Mouse (Mus musculus) thymus, adult 2 months (tissue): ENCODE results near the gene Dnaaf1.

Source experiments
- CTCF ChIP-seq: fragments of 200-500 bp; IDR thresholded peaks from 2 replicates; pipeline ENCODE4 v1.5.1; 2012; ENCODE audit warnings: mild to moderate bottlenecking, control low read depth, low read length, moderate library complexity, borderline replicate concordance; ENCODE audit not compliant: control insufficient read depth, poor library complexity, insufficient read depth; ENCODE audit errors: extremely low read depth
- POLR2A ChIP-seq: fragments of 200-500 bp; IDR thresholded peaks from 2 replicates; pipeline ENCODE4 v1.6.1; 2012; ENCODE audit warnings: mild to moderate bottlenecking, low read length, control low read depth, moderate library complexity; ENCODE audit not compliant: control insufficient read depth, poor library complexity, insufficient read depth; ENCODE audit errors: extremely low read depth

GRCm38 (mm10) chr8:119604398-119604803 is 29.4 kb downstream of the Dnaaf1 start:
- no peak for TF ChIP-seq CTCF
- TF ChIP-seq POLR2A, result no peak
